Mouse (Mus musculus) limb, embryonic 13.5 days (tissue): ENCODE measurements around the gene Fam131a. TPM values are rescaled to one million over a fixed set of nuclear protein-coding genes. Genes with fewer than 3 reads are reported as not detected.
"Not testable (repeated sequence)": the region's sequence is repeated elsewhere in the genome, so short reads cannot be mapped to it uniquely, and the experiment has no call there.

Experiments
- ATAC-seq: fragments of 200-750 bp; cut with Nextera tagmentation; 2 replicates; pipeline ENCODE4 v1.8.0; 2017; ENCODE audit warnings: low read depth, moderate number of reproducible peaks, moderate TSS enrichment; ENCODE audit not compliant: low FRiP score
- H3K27ac ChIP-seq: fragments of 300-500 bp; sonication (generic); 2 replicates; pipeline ENCODE4 v1.5.1; 2015; ENCODE audit warnings: inconsistent platforms, mild to moderate bottlenecking, moderate library complexity
- H3K27me3 ChIP-seq: fragments of 300-500 bp; sonication (generic); 2 replicates; pipeline ENCODE4 v1.6.1; 2015; ENCODE audit warnings: mild to moderate bottlenecking, inconsistent platforms
- H3K36me3 ChIP-seq: fragments of 300-500 bp; sonication (generic); 2 replicates; pipeline ENCODE4 v1.6.1; 2015; ENCODE audit warnings: inconsistent platforms, mild to moderate bottlenecking, moderate library complexity
- H3K4me1 ChIP-seq: fragments of 300-500 bp; sonication (generic); 2 replicates; pipeline ENCODE4 v1.6.1; 2015; ENCODE audit warnings: inconsistent platforms
- H3K4me2 ChIP-seq: fragments of 300-500 bp; sonication (generic); replicated peaks from 2 replicates; pipeline ENCODE4 v1.6.1; 2015; ENCODE audit warnings: inconsistent platforms, mild to moderate bottlenecking, moderate library complexity
- H3K4me3 ChIP-seq: fragments of 300-500 bp; sonication (generic); 2 replicates; pipeline ENCODE4 v1.5.1; 2015; ENCODE audit warnings: moderate library complexity, mild to moderate bottlenecking, inconsistent platforms
- H3K9ac ChIP-seq: fragments of 300-500 bp; sonication (generic); 2 replicates; pipeline ENCODE4 v1.6.1; 2015; ENCODE audit warnings: mild to moderate bottlenecking, inconsistent platforms
- H3K9me3 ChIP-seq: fragments of 300-500 bp; sonication (generic); 2 replicates; pipeline ENCODE4 v1.6.1; 2016; ENCODE audit warnings: inconsistent platforms
- WGBS: fragments of 180-500 bp; shearing (Covaris S2); methylation state at CpG from one replicate; pipeline ENCODE4 v1.1.7; 2015; 5-methylcytosine and 5-hydroxymethylcytosine counted together
- polyA plus RNA-seq: library from polyadenylated mRNA; unstranded; fragments of >200 nt; fragmentation: Nextera tagmentation; extraction: Ambion mirVana; gene quantifications from 2 replicates; pipeline ENCODE4 v1.2.1, GENCODE M21; 2015

The Fam131a gene
- polyA plus RNA-seq: 8.5 and 10.4 TPM in 2 replicates

- Histone ChIP-seq H3K4me3 (peak within 1 kb of the TSS; percentile 62), H3K27ac (peak within 1 kb of the TSS; percentile 83), H3K4me2 (peak within 1 kb of the TSS; percentile 77), H3K4me1 (peaks cover 40% of the 10 kb centered on the region), H3K9me3 (no peaks in the 10 kb centered on the region), H3K9ac (peak within 1 kb of the TSS; percentile 71), H3K36me3 (peaks cover 42% of the 10 kb centered on the region), H3K27me3 (no peaks in the 10 kb centered on the region)
- WGBS: 1% methylated on average over 37 of the region's 37 CpGs
- peak; percentile 93 for ATAC-seq
Measured at GRCm38 (mm10) chr16:20693111-20693701, at the start of gene Fam131a. Gene Fam131a (plus strand): TSS chr16:20693241.

- no peak overlapping the region for H3K9ac ChIP-seq
- H3K36me3 ChIP-seq: no peaks in the 10 kb centered on the region
- ATAC-seq: no peak
- no peak overlapping the region for H3K4me3 ChIP-seq
- no peaks in the 10 kb centered on the region for H3K4me1 ChIP-seq
- H3K27me3 ChIP-seq: no peaks in the 10 kb centered on the region
- 87% methylated on average over 7 of the region's 7 CpGs for WGBS
- H3K27ac ChIP-seq: no peak overlapping the region
- H3K9me3 ChIP-seq: no peaks in the 10 kb centered on the region
- no peak overlapping the region for H3K4me2 ChIP-seq
Measured at GRCm38 (mm10) chr16:20643911-20644310, 49.1 kb upstream of the Fam131a start.

GRCm38 (mm10) chr16:20651076-20651946 is 41.7 kb upstream of the Fam131a start, which contains the start of gene Psmd2:
Gene Psmd2 (plus strand): TSS chr16:20651652.
- H3K4me3 ChIP-seq: peak within 1 kb of the TSS; percentile 92
- 2% methylated on average over 46 of the region's 46 CpGs for WGBS
- H3K4me1 ChIP-seq: peaks cover 16% of the 10 kb centered on the region
- H3K27me3 ChIP-seq: no peaks in the 10 kb centered on the region
- peaks cover 27% of the 10 kb centered on the region for H3K36me3 ChIP-seq
- peak within 1 kb of the TSS; percentile 92 for H3K9ac ChIP-seq
- H3K9me3 ChIP-seq: no peaks in the 10 kb centered on the region
- H3K4me2 ChIP-seq: peak within 1 kb of the TSS; percentile 97
- peak within 1 kb of the TSS; percentile 74 for H3K27ac ChIP-seq
- ATAC-seq: peak; percentile 96

- no peaks in the 10 kb centered on the region for H3K27me3 ChIP-seq
- H3K4me1 ChIP-seq: peaks cover 16% of the 10 kb centered on the region
- H3K9ac ChIP-seq: peak overlapping the region; percentile 92
- WGBS: 9% methylated on average over 12 of the region's 12 CpGs
- peak; percentile 13 for ATAC-seq
- peak overlapping the region; percentile 97 for H3K4me2 ChIP-seq
- no peaks in the 10 kb centered on the region for H3K9me3 ChIP-seq
- peaks cover 33% of the 10 kb centered on the region for H3K36me3 ChIP-seq
- H3K27ac ChIP-seq: 0 out of 2 replicates have a peak overlapping the region, but pooled peaks have one; percentile 15
- peak overlapping the region; percentile 92 for H3K4me3 ChIP-seq
Measured at GRCm38 (mm10) chr16:20651947-20652310, 41.1 kb upstream of the Fam131a start.

- Histone ChIP-seq H3K4me3 (no peak overlapping the region), H3K4me1 (peaks cover 16% of the 10 kb centered on the region), H3K36me3 (peaks cover 47% of the 10 kb centered on the region), H3K4me2 (peak overlapping the region; percentile 97), H3K27me3 (no peaks in the 10 kb centered on the region), H3K9me3 (no peaks in the 10 kb centered on the region), H3K9ac (no peak overlapping the region), H3K27ac (no peak overlapping the region)
- ATAC-seq: no peak
- 53% methylated on average over 2 of the region's 2 CpGs for WGBS
Measured at GRCm38 (mm10) chr16:20653315-20653714, 39.7 kb upstream of the Fam131a start.

GRCm38 (mm10) chr16:20657661-20658060 is 35.4 kb upstream of the Fam131a start:
- Histone ChIP-seq H3K4me3 (no peak overlapping the region), H3K4me2 (no peak overlapping the region), H3K4me1 (peaks cover 5% of the 10 kb centered on the region), H3K9me3 (no peaks in the 10 kb centered on the region), H3K36me3 (peaks cover 90% of the 10 kb centered on the region), H3K27ac (no peak overlapping the region), H3K27me3 (no peaks in the 10 kb centered on the region), H3K9ac (no peak overlapping the region)
- 92% methylated on average over 4 of the region's 4 CpGs for WGBS
- ATAC-seq: no peak

- H3K4me3 ChIP-seq, H3K9me3 ChIP-seq, H3K4me1 ChIP-seq, H3K9ac ChIP-seq, ATAC-seq, H3K27me3 ChIP-seq, H3K27ac ChIP-seq, H3K4me2 ChIP-seq: not testable (repeated sequence)
- 96% methylated on average over 4 of the region's 6 CpGs for WGBS
- H3K36me3 ChIP-seq: peaks cover 18% of the 10 kb centered on the region
Measured at GRCm38 (mm10) chr16:20668013-20668412, 25.0 kb upstream of the Fam131a start, which contains the start of gene Eif4g1. Gene Eif4g1 (plus strand): TSS chr16:20668313.

GRCm38 (mm10) chr16:20670291-20670690 is 22.8 kb upstream of the Fam131a start:
- ATAC-seq: no peak

GRCm38 (mm10) chr16:20671886-20672285 is 21.2 kb upstream of the Fam131a start:
- 24% methylated on average over 6 of the region's 6 CpGs for WGBS
- Histone ChIP-seq H3K36me3 (peaks cover 27% of the 10 kb centered on the region), H3K27me3 (no peaks in the 10 kb centered on the region), H3K4me2 (peak overlapping the region; percentile 99), H3K4me3 (peak overlapping the region; percentile 95), H3K9ac (no peak overlapping the region), H3K27ac (no peak overlapping the region), H3K9me3 (no peaks in the 10 kb centered on the region), H3K4me1 (peaks cover 24% of the 10 kb centered on the region)
- no peak for ATAC-seq

More at GRCm38 (mm10) chr16:20670291-20670690, 22.8 kb upstream of the Fam131a start:
- Histone ChIP-seq H3K9me3 (no peaks in the 10 kb centered on the region), H3K4me1 (peaks cover 23% of the 10 kb centered on the region), H3K27ac (no peak overlapping the region), H3K27me3 (no peaks in the 10 kb centered on the region), H3K36me3 (peaks cover 11% of the 10 kb centered on the region), H3K4me2 (no peak overlapping the region), H3K4me3 (no peak overlapping the region), H3K9ac (no peak overlapping the region)
- 88% methylated on average over 3 of the region's 3 CpGs for WGBS

GRCm38 (mm10) chr16:20672500-20672902 is 20.5 kb upstream of the Fam131a start:
- 0% methylated on average over 37 of the region's 38 CpGs for WGBS
- peak; percentile 97 for ATAC-seq
- peak overlapping the region; percentile 94 for H3K27ac ChIP-seq

GRCm38 (mm10) chr16:20672965-20673705 is 19.9 kb upstream of the Fam131a start:
- no peak; the same call in 1 of the 2 replicates for ATAC-seq
- Histone ChIP-seq H3K4me1 (peaks cover 29% of the 10 kb centered on the region), H3K27ac (peak overlapping the region; percentile 94), H3K4me2 (peak overlapping the region; percentile 99), H3K36me3 (peaks cover 39% of the 10 kb centered on the region), H3K9ac (peak overlapping the region; percentile 98), H3K4me3 (peak overlapping the region; percentile 95), H3K27me3 (no peaks in the 10 kb centered on the region), H3K9me3 (no peaks in the 10 kb centered on the region)
- under 1% methylated on average over 36 of the region's 78 CpGs for WGBS

More at GRCm38 (mm10) chr16:20672500-20672902, 20.5 kb upstream of the Fam131a start:
- Histone ChIP-seq H3K4me1 (peaks cover 28% of the 10 kb centered on the region), H3K4me2 (peak overlapping the region; percentile 99), H3K4me3 (peak overlapping the region; percentile 95), H3K27me3 (no peaks in the 10 kb centered on the region), H3K9ac (peak overlapping the region; percentile 98), H3K36me3 (peaks cover 33% of the 10 kb centered on the region), H3K9me3 (no peaks in the 10 kb centered on the region)
